Mouse (Mus musculus) intestine, embryonic 16.5 days (tissue): ENCODE data around the gene Mindy4b-ps. TPM values are rescaled to one million over a fixed set of nuclear protein-coding genes. Genes with fewer than 3 reads are reported as not detected.
"Not testable (repeated sequence)": the region's sequence is repeated elsewhere in the genome, so short reads cannot be mapped to it uniquely, and the experiment has no call there.

ENCODE experiments used
- ATAC-seq: fragments of 200-750 bp; cut with Nextera tagmentation; 2 replicates; pipeline ENCODE4 v1.8.0; 2017; ENCODE audit warnings: moderate TSS enrichment, moderate library complexity
- H3K27ac ChIP-seq: fragments of 300-500 bp; sonication (generic); 2 replicates; pipeline ENCODE4 v1.5.1; 2014; ENCODE audit warnings: mild to moderate bottlenecking, low read length
- H3K27me3 ChIP-seq: fragments of 300-500 bp; sonication (generic); replicated peaks from 2 replicates; pipeline ENCODE4 v1.6.1; 2014; ENCODE audit warnings: low read length, control low read depth, mixed read lengths; ENCODE audit not compliant: control insufficient read depth, insufficient read depth
- H3K36me3 ChIP-seq: fragments of 300-500 bp; sonication (generic); 2 replicates; pipeline ENCODE4 v1.6.1; 2014; ENCODE audit warnings: low read length, control low read depth; ENCODE audit not compliant: control insufficient read depth, insufficient read depth
- H3K4me1 ChIP-seq: fragments of 300-500 bp; sonication (generic); 2 replicates; pipeline ENCODE4 v1.6.1; 2014; ENCODE audit warnings: low read length, control low read depth, mixed read lengths; ENCODE audit not compliant: control insufficient read depth, insufficient read depth
- H3K4me2 ChIP-seq: fragments of 300-500 bp; sonication (generic); 2 replicates; pipeline ENCODE4 v1.6.1; 2014; ENCODE audit warnings: low read depth, low read length, control low read depth
- H3K4me3 ChIP-seq: fragments of 300-500 bp; sonication (generic); 2 replicates; pipeline ENCODE4 v1.5.1; 2014; ENCODE audit warnings: mild to moderate bottlenecking, low read length
- H3K9ac ChIP-seq: fragments of 300-500 bp; sonication (generic); 2 replicates; pipeline ENCODE4 v1.6.1; 2014; ENCODE audit warnings: low read depth, low read length
- H3K9me3 ChIP-seq: fragments of 300-500 bp; sonication (generic); 2 replicates; pipeline ENCODE4 v1.6.1; 2016; ENCODE audit warnings: low read length, control low read depth; ENCODE audit not compliant: control insufficient read depth
- WGBS: fragments of 180-500 bp; shearing (Covaris S2); extraction: QIAGEN DNeasy Blood & Tissue Kit; methylation state at CpG from one replicate; pipeline ENCODE4 v1.1.7; 2014; 5-methylcytosine and 5-hydroxymethylcytosine counted together
- polyA plus RNA-seq: library from polyadenylated mRNA; unstranded; fragments of >200 nt; fragmentation: Nextera tagmentation; extraction: Ambion mirVana; gene quantifications from 2 replicates; pipeline ENCODE4 v1.2.1, GENCODE M21; 2015

Mindy4b-ps gene
- polyA plus RNA-seq, result not detected in 2 replicates

GRCm38 (mm10) chr3:58822211-58822610 is at the start of gene Mindy4b-ps:
Mindy4b-ps (minus strand) TSS chr3:58822311.
- Histone ChIP-seq H3K36me3 (no peaks in the 10 kb centered on the region), H3K4me3 (no peak within 1 kb of the TSS), H3K4me1 (no peaks in the 10 kb centered on the region), H3K27me3 (no peaks in the 10 kb centered on the region), H3K4me2 (no peak within 1 kb of the TSS), H3K27ac (no peak within 1 kb of the TSS), H3K9ac (no peak within 1 kb of the TSS), H3K9me3 (no peaks in the 10 kb centered on the region)
- no peak for ATAC-seq
- WGBS, result 61% methylated on average over 4 of the region's 4 CpGs

- not testable (repeated sequence) for H3K4me1 ChIP-seq, H3K36me3 ChIP-seq, H3K4me3 ChIP-seq, H3K9me3 ChIP-seq, H3K27me3 ChIP-seq, H3K9ac ChIP-seq, ATAC-seq, H3K4me2 ChIP-seq, H3K27ac ChIP-seq
- WGBS, result 71% methylated on average over 2 of the region's 2 CpGs
These were observed 49.8 kb upstream of the Mindy4b-ps start for GRCm38 (mm10) chr3:58871882-58872281.

- WGBS, result 47% methylated on average over 7 of the region's 7 CpGs
- no peaks in the 10 kb centered on the region for H3K27me3 ChIP-seq
These were observed 43.6 kb upstream of the Mindy4b-ps start for GRCm38 (mm10) chr3:58865690-58866089.

GRCm38 (mm10) chr3:58862976-58863375 is 40.9 kb upstream of the Mindy4b-ps start:
- Histone ChIP-seq H3K4me3 (no peak overlapping the region), H3K9ac (no peak overlapping the region), H3K27me3 (no peaks in the 10 kb centered on the region), H3K4me2 (no peak overlapping the region), H3K4me1 (no peaks in the 10 kb centered on the region), H3K27ac (no peak overlapping the region), H3K9me3 (no peaks in the 10 kb centered on the region), H3K36me3 (no peaks in the 10 kb centered on the region)
- no peak for ATAC-seq
- WGBS, result 53% methylated on average over 2 of the region's 2 CpGs

More at GRCm38 (mm10) chr3:58865690-58866089, 43.6 kb upstream of the Mindy4b-ps start:
- no peaks in the 10 kb centered on the region for H3K9me3 ChIP-seq
- no peak for ATAC-seq
- no peak overlapping the region for H3K9ac ChIP-seq
- H3K4me2 ChIP-seq, result no peak overlapping the region
- H3K27ac ChIP-seq, result no peak overlapping the region
- H3K4me3 ChIP-seq, result no peak overlapping the region
- no peaks in the 10 kb centered on the region for H3K4me1 ChIP-seq
- no peaks in the 10 kb centered on the region for H3K36me3 ChIP-seq

GRCm38 (mm10) chr3:58843415-58843814 is 21.3 kb upstream of the Mindy4b-ps start:
- H3K4me2 ChIP-seq, result no peak overlapping the region
- WGBS, result 44% methylated on average over 1 of the region's 1 CpGs
- ATAC-seq, result no peak

GRCm38 (mm10) chr3:58833442-58834160 is 11.5 kb upstream of the Mindy4b-ps start:
- Histone ChIP-seq H3K27me3 (no peaks in the 10 kb centered on the region), H3K9me3 (no peaks in the 10 kb centered on the region), H3K4me2 (no peak overlapping the region), H3K27ac (no peak overlapping the region), H3K4me1 (no peaks in the 10 kb centered on the region), H3K4me3 (no peak overlapping the region), H3K9ac (no peak overlapping the region), H3K36me3 (no peaks in the 10 kb centered on the region)
- ATAC-seq, result no peak
- WGBS, result 82% methylated on average over 5 of the region's 5 CpGs

More at GRCm38 (mm10) chr3:58843415-58843814, 21.3 kb upstream of the Mindy4b-ps start:
- Histone ChIP-seq H3K36me3 (no peaks in the 10 kb centered on the region), H3K27me3 (no peaks in the 10 kb centered on the region), H3K4me1 (no peaks in the 10 kb centered on the region), H3K27ac (no peak overlapping the region), H3K9ac (no peak overlapping the region), H3K4me3 (no peak overlapping the region), H3K9me3 (no peaks in the 10 kb centered on the region)

- H3K9ac ChIP-seq, result no peak overlapping the region
- H3K4me2 ChIP-seq, result no peak overlapping the region
- no peaks in the 10 kb centered on the region for H3K4me1 ChIP-seq
- no peak for ATAC-seq
- 75% methylated on average over 2 of the region's 2 CpGs for WGBS
- H3K4me3 ChIP-seq, result no peak overlapping the region
- no peaks in the 10 kb centered on the region for H3K27me3 ChIP-seq
- H3K27ac ChIP-seq, result no peak overlapping the region
- no peaks in the 10 kb centered on the region for H3K9me3 ChIP-seq
- H3K36me3 ChIP-seq, result no peaks in the 10 kb centered on the region
These were observed 10.8 kb upstream of the Mindy4b-ps start for GRCm38 (mm10) chr3:58832888-58833287.

- no peaks in the 10 kb centered on the region for H3K9me3 ChIP-seq
- no peak overlapping the region for H3K27ac ChIP-seq
- no peak overlapping the region for H3K9ac ChIP-seq
- WGBS, result 70% methylated on average over 5 of the region's 5 CpGs
- no peak overlapping the region for H3K4me2 ChIP-seq
- no peaks in the 10 kb centered on the region for H3K4me1 ChIP-seq
- H3K27me3 ChIP-seq, result no peaks in the 10 kb centered on the region
- no peak overlapping the region for H3K4me3 ChIP-seq
- no peak for ATAC-seq
- H3K36me3 ChIP-seq, result no peaks in the 10 kb centered on the region
These were observed 9.5 kb upstream of the Mindy4b-ps start for GRCm38 (mm10) chr3:58831586-58831985.

GRCm38 (mm10) chr3:58829926-58830325 is 7.8 kb upstream of the Mindy4b-ps start:
- H3K9ac ChIP-seq, result no peak overlapping the region
- WGBS, result 82% methylated on average over 1 of the region's 1 CpGs
- H3K4me1 ChIP-seq, result no peaks in the 10 kb centered on the region
- H3K4me2 ChIP-seq, result no peak overlapping the region
- ATAC-seq, result no peak
- H3K27ac ChIP-seq, result no peak overlapping the region
- H3K27me3 ChIP-seq, result no peaks in the 10 kb centered on the region
- no peak overlapping the region for H3K4me3 ChIP-seq
- H3K9me3 ChIP-seq, result no peaks in the 10 kb centered on the region
- no peaks in the 10 kb centered on the region for H3K36me3 ChIP-seq
